Mouse (Mus musculus): ENCODE results near the gene Rab11fip5.

Rab11fip5 gene

DNA sequence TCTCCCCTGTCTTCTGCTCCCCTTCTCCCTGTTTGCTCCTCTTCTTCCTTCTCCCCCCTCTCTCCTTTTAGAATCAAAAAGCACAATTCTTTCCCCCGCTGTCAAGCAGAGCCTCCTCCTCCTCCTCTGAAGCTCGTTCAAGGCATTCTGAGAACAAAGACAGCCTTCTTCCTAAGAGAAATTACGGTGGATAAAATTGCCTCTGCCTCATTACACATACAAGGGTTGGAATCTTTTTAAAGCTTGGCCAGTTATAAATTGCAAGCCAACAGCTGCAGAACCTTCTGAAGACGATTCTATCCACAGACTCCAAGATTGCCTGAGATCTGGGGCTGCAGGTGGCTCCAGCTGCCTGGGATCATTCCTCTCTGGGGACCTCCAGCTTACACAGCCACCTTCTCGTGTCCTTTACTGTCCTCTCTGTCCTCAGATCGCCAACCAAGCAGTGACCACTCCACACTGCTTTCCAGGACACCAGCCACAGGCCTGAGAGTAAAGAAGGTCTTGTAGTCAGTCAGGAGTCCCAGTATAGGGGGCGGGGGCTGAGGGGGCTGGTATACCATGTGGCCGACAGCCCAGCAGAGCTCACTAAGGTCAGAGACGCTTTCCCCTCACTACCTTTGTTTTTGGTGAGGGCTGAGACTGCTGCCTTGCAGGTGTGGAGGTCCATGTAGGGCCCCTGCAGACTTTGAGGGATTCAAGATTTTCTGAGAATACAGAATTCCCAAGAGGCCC lies 60.2 kb downstream of the Rab11fip5 start:
- no peak for DNase-seq (ENCODE audit: low read depth)

DNA sequence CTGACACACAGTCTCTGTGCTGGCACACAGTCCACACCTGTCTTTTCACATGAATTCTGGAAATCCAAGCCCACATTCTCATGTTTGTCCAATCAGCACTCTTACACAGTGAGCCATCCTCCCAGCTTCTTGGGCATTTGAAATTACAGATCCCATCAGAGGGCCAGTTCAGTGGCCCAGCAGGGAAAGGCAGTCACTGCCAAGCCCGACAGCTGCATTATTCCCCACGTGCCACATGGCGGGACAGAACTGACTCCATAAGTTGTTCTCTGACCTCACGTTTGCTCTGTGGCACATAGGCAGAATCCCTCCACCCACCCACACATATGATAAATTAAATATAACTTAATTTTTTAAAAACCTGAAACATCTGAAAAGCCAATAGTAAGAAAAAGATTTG lies 66.5 kb downstream of the Rab11fip5 start:
- no peak for DNase-seq (ENCODE audit: low read depth)

DNA sequence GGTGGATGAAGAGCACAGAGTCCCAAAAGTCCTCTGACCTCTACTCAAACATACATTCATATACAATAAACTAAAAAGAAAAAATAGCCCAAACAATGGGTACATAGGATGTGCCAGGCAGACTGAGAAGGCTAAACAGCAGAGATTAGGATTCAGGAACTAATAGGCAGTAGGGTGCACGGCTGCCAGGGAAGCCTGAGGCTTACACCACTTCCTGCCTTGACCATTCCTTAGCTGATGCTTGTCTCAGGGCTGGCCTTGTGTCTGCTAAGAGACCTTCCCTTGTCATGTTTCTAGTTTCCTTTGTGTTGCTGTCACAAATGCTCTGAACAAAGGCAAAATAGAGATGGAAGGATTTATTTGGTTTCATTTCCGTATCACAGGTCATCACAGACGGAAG lies 68.1 kb downstream of the Rab11fip5 start:
- no peak for DNase-seq (ENCODE audit: low read depth)

DNA sequence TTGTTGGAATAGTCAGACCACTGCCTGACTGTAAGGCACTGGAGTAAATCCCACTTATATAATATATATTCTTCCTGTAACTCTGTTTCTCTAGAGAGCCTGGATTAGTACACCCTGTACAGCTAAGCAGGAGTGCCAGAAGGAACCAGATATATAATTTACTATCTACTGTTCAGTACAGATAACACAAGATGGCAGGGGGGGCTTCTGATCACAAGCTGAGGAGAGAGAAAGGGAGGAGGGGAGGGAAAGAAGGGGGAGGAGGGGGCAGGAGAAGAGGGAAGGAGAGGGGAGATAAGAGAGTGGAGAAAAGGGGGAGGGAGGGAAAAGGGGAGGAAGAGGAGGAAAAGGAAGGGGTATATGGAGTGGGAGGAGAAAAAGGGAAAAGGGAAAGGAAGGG lies 68.6 kb downstream of the Rab11fip5 start:
- no peak for DNase-seq (ENCODE audit: low read depth)

DNA sequence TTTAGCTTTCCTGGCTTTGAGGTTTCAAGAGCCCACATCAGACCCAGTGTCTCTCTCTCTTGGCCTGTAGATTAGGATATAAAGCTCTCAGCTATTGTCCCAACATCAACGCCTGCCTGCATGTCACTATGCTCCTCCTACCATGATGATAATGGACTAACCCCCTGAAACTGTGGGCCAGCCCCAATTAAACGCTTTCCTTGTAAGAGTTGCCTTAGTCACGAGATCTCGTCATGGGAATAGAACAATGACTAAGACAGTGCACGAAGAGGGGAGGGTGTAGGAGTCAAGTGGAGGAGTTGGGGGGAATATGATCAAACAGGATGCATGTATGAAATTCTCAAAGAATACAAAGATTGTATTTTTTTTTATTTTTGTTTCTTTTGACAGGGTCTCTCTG lies 69.5 kb downstream of the Rab11fip5 start:
- no peak for DNase-seq (ENCODE audit: low read depth)

DNA sequence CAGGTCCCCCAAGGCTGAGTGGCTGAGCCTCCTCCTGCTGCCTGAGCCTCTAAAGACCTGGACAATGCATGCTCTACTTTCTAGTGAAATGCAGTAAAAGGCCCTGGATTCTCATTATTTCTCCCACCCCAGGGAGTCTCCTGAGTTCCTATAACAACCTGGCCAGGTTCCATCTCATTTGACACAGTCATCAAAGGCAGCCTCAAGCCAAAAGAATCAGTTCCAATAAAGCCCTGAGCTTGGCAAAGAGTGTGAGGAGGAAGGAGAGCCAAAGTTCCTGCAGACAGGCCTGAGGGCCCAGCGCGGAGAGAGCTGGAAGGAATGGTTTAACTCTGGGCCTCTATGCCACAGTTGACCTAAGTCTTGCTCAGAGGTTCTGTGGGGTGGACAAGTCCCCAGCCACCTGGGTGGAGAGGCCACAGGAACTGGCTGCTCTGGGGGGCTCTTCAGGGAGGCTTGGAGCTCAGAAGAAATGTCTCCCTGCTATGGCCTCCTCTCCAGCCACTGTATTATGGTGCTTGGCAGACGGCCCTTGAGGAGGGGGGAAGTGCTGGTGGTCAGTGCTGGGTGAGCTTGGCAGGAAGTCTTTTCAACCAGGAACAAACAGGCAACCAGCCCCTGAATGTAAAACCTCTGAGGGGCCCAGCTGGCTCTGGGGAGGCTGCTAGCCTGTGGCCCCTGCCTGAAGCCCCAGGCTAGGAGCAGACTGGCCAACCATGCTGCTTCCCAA lies 71.9 kb downstream of the Rab11fip5 start:
- no peak for DNase-seq (ENCODE audit: low read depth)

DNA sequence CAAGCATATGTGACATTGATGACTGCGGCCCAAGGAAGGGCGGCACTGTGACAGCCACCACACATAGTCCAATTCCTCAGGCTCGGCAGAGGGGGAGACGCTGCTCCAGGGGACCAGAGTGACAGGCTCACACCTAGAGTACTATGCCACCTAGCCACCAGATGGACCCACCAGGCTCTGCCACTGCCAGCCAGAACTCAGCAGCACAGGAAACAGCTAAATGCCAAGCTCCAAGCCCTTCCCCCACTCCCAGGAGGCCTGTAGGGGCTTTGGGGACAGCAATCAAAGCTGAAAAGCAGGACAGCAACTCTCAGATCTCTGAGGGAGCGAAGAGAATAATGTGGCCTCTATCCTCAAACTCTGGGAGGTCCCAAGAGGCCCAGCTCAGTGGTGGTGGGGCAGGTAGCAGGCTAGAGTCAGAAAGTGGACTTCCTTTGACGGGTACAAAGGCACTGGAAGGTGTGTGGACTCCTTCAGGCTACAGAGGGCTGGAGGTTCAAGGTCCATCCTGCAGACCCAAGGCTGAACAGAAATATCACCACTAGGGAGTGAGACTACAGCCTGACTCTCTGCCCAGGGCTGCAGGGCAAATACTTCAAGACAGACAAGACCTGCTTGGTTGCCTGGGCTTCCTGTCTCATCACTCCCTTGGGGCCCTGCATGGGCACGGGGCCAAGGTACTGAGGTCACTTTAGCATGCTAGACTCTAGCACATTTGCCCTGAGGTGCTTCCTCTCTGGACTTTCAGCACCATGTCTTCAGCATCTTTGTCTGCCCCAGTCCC lies 78.9 kb downstream of the Rab11fip5 start:
- no peak for DNase-seq (ENCODE audit: low read depth)

DNA sequence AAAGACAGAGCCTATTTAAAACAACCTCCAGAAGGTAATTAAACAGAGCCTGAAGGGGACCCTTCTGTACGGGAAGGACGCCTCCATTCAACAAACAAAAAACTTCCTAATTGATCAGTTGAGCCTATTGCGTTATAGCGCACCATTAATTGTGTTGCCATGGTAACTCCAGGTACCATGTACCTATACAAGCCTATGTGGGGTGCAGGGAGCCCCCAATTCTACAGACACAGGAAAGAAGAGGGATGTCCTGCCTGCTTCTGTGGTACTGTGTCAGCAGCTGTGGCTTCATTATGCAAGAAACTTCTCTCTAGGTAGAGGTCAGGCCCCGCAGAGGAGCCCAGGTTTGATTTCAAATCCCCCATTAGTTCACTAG lies 80.4 kb downstream of the Rab11fip5 start:
- no peak for DNase-seq (ENCODE audit: low read depth)

DNA sequence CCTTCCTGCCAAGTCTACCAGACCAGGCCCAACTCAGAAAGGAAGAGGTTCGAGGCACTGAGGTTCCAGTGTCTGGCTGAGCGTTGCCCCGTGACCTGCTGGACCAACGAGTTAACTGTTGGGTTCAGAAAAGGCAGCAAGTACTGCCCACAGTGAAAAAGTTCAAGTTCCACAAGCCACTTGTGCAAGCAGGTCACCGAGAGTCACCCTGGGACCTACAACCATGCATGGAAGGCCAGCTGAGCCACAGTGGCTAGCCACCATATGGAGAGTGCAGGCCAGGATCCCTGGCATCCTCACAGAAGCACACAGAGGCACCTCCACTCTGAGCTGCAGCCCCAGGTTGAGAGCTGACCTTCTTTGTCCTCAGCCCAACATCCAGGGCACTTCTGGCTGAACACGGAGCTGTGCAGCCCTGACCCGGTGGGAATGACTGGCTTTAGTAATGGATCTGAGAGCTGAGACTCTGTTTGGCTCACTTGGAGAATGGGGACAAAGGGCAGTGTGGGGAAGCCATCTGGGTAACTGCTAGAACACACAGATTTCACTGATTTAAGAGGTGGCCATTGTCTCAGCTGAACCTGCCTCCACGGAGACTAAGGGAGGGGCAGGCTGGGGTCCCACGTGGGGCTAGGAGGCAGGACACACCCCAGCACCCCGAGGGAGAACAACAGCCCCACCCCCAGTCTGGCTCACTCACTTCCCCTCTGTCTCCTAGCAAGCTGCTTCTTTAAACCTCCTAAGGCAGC lies 81.0 kb downstream of the Rab11fip5 start:
- DNase-seq (ENCODE audit: low read depth) = no peak

DNA sequence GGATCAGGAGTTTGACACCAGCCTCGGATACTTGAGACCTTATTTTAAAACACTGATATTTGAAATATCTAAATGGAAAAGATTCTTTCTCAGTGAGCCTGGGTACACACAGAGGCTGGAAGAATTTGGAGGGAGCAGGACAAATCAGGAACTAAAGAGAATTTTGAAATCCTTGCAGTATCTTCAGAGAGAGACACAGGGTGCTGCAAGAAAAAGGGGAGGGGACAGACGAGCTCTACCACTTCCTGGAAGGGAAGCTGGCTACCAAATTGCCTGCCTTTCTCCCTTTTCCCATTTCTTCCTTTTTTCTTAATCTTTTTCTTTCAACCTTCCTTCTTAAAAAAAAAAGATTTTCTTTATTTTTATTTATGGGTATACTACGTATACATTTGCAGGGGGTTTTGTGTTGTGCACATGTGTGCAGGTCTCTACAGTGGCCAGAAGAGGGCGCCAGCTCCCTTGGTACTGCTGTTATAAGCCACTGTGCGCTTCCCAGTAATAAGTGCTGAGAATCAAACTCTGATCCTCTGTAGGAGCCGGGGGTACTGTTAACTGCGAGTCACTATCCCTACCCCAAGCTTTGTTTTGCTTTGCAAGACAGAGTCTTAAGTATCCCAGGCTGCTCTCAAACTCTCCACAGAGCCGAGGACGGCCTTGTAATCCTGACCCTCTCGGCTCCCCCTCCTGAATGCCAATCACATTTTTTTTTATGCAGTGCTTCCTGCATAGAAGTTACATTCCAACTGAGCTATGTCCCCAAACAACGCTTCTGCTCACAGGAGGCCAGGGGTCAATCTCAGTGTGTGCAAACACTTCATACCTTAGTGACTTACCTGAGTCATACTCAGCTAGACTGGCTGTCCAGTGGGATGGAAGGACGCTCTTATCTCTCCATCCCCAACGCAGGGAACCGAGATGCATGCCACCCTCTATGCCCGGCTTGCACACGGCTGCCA lies 83.3 kb downstream of the Rab11fip5 start:
- DNase-seq (ENCODE audit: low read depth) = no peak

DNA sequence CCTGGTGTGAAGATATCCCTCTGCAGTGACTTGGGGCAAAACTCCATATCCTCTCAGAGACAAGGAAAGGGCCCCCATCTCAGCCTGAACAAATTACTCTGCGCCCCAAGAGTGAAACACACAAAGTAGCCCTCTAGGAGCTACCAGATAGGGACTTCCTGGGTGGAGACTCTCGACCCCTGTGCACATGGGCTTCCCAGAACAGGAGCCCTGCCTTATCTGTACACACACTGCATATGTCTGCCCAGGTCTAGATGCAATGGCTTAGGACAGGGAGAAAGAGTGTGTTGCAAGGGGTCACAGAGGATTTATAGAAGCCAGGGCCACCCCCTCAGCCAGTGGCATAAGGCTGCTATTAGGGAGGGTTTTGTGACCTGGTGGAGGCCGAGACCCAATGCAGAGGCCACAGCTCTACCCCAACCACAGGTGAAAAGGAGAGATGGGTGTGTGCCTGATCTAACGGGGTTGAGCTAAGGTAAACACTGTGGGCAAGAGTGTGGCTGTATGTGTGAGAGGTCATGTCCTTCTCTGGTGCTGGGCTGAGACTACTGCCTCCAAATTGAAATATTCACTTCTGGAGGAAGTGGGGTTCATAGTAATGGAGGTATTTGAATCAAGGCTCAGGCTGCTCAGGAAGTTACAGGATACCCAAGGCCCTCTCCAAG lies 86.1 kb downstream of the Rab11fip5 start:
- no peak for DNase-seq (ENCODE audit: low read depth)

DNA sequence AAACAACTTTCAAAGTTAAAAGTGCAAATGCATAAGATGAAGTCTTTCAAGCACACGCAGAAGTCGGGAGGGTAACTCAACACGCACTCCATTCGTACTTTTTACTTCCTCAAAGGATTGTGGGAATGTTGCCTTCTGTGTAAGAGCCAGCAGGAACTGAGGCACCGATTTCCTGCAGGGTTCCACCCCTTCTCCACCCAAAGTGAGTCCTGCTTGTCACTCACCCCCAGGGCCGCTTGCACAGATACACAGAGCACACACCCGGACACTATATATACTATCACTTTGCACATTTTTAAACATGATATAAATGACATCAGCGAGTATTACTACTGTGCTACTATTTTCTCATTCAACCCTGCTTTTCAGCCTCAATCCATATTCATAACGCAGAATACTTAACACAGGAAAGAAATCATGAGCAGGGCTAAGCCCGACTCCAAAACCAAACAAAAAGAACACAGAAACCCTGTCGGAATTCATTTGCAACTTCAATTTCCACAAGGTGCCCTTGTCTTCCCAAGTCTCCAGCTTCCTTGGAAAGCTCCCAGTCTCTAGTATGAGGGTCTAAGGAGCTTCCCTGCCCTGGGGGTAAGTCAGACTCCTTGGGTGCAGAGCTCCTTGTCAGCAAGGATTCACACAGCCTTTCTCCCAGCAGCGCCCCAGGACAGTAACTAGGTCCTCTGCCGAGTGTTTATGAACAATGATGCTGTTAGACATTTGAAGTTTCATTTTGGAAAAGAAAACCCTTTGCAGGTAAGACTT lies 88.0 kb downstream of the Rab11fip5 start:
- DNase-seq (ENCODE audit: low read depth) = no peak
